Mouse (Mus musculus): ENCODE data around the gene Uggt1. TPM values are rescaled to one million over a fixed set of nuclear protein-coding genes. Genes with fewer than 3 reads are reported as not detected.
A peak's percentile ranks its signal among the peaks of the same experiment; 100 is the strongest.

Uggt1 gene
- polyA plus RNA-seq, 1 experiment: 11.7 TPM

DNA sequence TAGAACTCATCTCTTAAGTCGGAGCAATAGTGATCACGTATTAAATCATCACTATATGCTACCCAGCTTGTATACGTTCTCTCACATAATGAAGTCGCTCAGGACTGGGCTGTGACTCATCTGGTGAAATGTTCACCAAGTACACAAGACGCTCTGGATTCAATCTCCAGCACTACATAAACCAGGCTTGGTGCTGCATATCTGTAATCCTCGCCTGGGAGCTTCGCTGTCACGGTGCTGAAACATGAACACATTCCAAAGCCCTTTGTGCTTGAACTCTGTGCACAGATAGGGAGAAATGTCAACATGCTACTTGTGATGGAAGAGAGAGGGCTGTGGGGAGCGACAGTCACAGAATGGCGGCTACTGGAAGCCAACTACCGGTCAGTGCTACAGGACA lies 52.6 kb downstream of the Uggt1 start:
- Histone ChIP-seq H3K4me1 (ENCODE audit: control insufficient read depth, insufficient read depth, insufficient read length, low read length) (no peaks in the 10 kb centered on the region), H3K27ac (ENCODE audit: insufficient read depth, low read depth, low read length) (no peak overlapping the region), H3K36me3 (ENCODE audit: control insufficient read depth, insufficient read depth, low read length) (peaks cover 67% of the 10 kb centered on the region), H3K4me3 (ENCODE audit: low read depth, low read length) (no peak overlapping the region), H3K27me3 (ENCODE audit: control insufficient read depth, insufficient read depth, low read length) (no peaks in the 10 kb centered on the region)
- TF ChIP-seq CTCF (IDR thresholded peaks at IDR 0.05; ENCODE audit: extremely low read depth, insufficient read length, insufficient replicate concordance, low read depth, low read length): no peak
- TF ChIP-seq POLR2A (IDR thresholded peaks at IDR 0.05; ENCODE audit: low read depth, low read length): no peak
- WGBS: 89% methylated on average over 11 of the region's 11 CpGs

DNA sequence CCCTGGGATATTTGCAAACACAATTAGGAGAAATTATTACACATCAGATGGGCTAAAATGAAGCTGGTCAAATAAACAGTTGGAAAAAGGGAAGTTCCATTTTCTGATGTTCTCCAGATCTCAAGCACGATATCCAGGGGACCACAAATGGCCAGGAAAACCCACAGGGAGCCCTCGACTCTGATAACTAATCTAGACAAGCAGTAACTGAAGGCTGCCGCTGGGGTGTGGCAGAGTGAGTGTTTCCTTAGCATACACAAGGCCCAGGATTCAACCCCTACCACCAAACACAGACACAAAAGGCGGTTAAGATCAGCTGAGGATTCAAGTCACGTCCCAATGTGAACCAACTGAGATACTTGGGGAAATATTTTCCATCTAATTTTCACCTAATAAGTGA lies 64.5 kb downstream of the Uggt1 start:
- Histone ChIP-seq H3K27ac (ENCODE audit: insufficient read depth, low read depth, low read length) (no peak overlapping the region), H3K36me3 (ENCODE audit: control insufficient read depth, insufficient read depth, low read length) (peaks cover 78% of the 10 kb centered on the region), H3K4me3 (ENCODE audit: low read depth, low read length) (no peak overlapping the region), H3K4me1 (ENCODE audit: control insufficient read depth, insufficient read depth, insufficient read length, low read length) (no peaks in the 10 kb centered on the region), H3K27me3 (ENCODE audit: control insufficient read depth, insufficient read depth, low read length) (no peaks in the 10 kb centered on the region)
- TF ChIP-seq CTCF (IDR thresholded peaks at IDR 0.05; ENCODE audit: extremely low read depth, insufficient read length, insufficient replicate concordance, low read depth, low read length) (no peak), POLR2A (IDR thresholded peaks at IDR 0.05; ENCODE audit: low read depth, low read length) (no peak)
- 68% methylated on average over 5 of the region's 5 CpGs for WGBS

DNA sequence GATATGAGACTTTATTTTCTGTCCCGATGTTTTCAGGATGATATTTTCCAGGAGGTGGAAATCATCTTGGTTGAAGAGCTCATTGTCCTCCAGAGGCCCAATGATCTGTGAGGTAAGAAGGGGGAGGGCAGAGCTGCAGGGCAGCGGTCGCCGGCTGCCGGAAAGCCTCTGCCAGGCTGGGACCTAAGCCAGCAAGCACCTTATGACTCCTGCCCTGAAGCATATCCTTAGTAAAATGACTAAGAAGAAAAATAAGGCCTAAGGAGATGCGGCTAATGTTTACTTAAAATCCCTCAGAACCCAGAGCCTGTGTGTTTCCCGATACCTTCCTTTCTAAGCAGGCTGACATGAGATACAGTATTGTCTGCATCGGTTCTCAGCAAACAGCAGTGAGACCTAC lies 71.1 kb downstream of the Uggt1 start:
- Histone ChIP-seq H3K27ac (ENCODE audit: insufficient read depth, low read depth, low read length) (no peak overlapping the region), H3K4me3 (ENCODE audit: low read depth, low read length) (no peak overlapping the region), H3K4me1 (ENCODE audit: control insufficient read depth, insufficient read depth, insufficient read length, low read length) (no peaks in the 10 kb centered on the region), H3K27me3 (ENCODE audit: control insufficient read depth, insufficient read depth, low read length) (no peaks in the 10 kb centered on the region), H3K36me3 (ENCODE audit: control insufficient read depth, insufficient read depth, low read length) (peaks cover 79% of the 10 kb centered on the region)
- 80% methylated on average over 8 of the region's 8 CpGs for WGBS
- TF ChIP-seq CTCF (IDR thresholded peaks at IDR 0.05; ENCODE audit: extremely low read depth, insufficient read length, insufficient replicate concordance, low read depth, low read length) (no peak), POLR2A (IDR thresholded peaks at IDR 0.05; ENCODE audit: low read depth, low read length) (no peak)

DNA sequence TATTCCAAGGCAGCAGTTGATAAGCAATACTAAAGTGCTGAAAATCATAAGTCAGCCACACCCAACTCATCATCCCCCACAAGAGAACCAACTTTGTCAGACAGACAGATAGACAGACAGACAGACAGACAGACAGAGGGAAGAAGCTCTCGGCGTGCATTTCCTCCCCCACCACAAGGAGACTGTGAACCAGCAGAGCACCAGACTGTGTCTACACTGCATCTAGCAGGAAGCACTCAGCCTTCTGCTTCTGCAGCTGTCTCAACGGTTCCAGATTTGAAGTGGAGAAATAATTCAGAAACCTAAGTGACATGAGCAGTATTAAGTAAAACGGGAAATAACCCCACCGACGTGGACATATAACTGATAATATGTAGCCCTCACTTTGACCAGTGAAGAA lies 71.6 kb downstream of the Uggt1 start:
- H3K36me3 ChIP-seq (ENCODE audit: control insufficient read depth, insufficient read depth, low read length): peaks cover 78% of the 10 kb centered on the region
- no peaks in the 10 kb centered on the region for H3K4me1 ChIP-seq (ENCODE audit: control insufficient read depth, insufficient read depth, insufficient read length, low read length)
- no peaks in the 10 kb centered on the region for H3K27me3 ChIP-seq (ENCODE audit: control insufficient read depth, insufficient read depth, low read length)
- TF ChIP-seq POLR2A (IDR thresholded peaks at IDR 0.05; ENCODE audit: low read depth, low read length): no peak
- no peak for TF ChIP-seq CTCF (IDR thresholded peaks at IDR 0.05; ENCODE audit: extremely low read depth, insufficient read length, insufficient replicate concordance, low read depth, low read length)
- 91% methylated on average over 6 of the region's 6 CpGs for WGBS
- H3K27ac ChIP-seq (ENCODE audit: insufficient read depth, low read depth, low read length): no peak overlapping the region
- no peak overlapping the region for H3K4me3 ChIP-seq (ENCODE audit: low read depth, low read length)

DNA sequence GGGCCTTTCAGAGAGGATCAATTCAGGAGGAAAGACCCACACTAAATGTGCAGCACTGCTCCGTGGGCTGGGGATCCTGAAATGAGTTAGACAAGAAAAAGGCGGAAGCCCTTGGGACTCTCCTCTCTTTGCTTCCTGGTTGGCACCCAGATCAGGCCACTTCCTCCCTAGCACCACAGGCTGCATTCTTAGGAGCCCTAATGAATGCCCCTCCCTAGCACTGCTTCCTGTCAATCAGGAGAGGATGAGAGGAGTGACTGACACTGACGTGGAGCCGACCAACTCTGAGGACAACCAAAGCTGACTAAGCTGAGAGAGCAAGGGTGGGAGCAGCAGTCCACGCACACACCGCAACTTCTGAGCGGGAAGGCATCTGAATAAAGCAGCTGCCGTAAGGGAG lies 81.8 kb downstream of the Uggt1 start:
- 75% methylated on average over 8 of the region's 8 CpGs for WGBS
- no peak overlapping the region for H3K27ac ChIP-seq (ENCODE audit: insufficient read depth, low read depth, low read length)
- peaks cover 70% of the 10 kb centered on the region for H3K36me3 ChIP-seq (ENCODE audit: control insufficient read depth, insufficient read depth, low read length)
- H3K27me3 ChIP-seq (ENCODE audit: control insufficient read depth, insufficient read depth, low read length): no peaks in the 10 kb centered on the region
- H3K4me1 ChIP-seq (ENCODE audit: control insufficient read depth, insufficient read depth, insufficient read length, low read length): no peaks in the 10 kb centered on the region
- no peak overlapping the region for H3K4me3 ChIP-seq (ENCODE audit: low read depth, low read length)
- TF ChIP-seq POLR2A (IDR thresholded peaks at IDR 0.05; ENCODE audit: low read depth, low read length): no peak
- no peak for TF ChIP-seq CTCF (IDR thresholded peaks at IDR 0.05; ENCODE audit: extremely low read depth, insufficient read length, insufficient replicate concordance, low read depth, low read length)

DNA sequence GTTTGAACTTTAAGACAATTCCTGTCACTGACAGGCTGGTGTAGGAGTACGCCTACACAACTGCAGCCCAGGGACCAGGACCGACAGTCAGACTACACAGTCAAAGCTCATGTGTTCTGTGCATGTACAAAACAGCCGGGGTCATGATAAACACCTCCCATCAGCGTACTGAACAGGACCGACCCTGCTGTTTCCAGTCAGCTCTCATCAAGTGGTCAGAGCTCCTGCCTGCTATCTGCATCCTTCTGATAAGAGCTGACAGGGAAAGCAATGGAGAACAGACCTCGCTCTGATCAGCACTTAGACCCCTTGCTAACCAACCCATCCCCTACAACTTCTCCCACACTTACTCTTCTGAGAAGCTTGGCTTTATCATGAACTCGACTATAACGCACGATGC lies 83.3 kb downstream of the Uggt1 start:
- no peaks in the 10 kb centered on the region for H3K27me3 ChIP-seq (ENCODE audit: control insufficient read depth, insufficient read depth, low read length)
- TF ChIP-seq POLR2A (IDR thresholded peaks at IDR 0.05; ENCODE audit: low read depth, low read length): no peak
- no peak for TF ChIP-seq CTCF (IDR thresholded peaks at IDR 0.05; ENCODE audit: extremely low read depth, insufficient read length, insufficient replicate concordance, low read depth, low read length)
- no peak overlapping the region for H3K4me3 ChIP-seq (ENCODE audit: low read depth, low read length)
- 91% methylated on average over 9 of the region's 9 CpGs for WGBS
- no peaks in the 10 kb centered on the region for H3K4me1 ChIP-seq (ENCODE audit: control insufficient read depth, insufficient read depth, insufficient read length, low read length)
- H3K27ac ChIP-seq (ENCODE audit: insufficient read depth, low read depth, low read length): no peak overlapping the region
- peaks cover 71% of the 10 kb centered on the region for H3K36me3 ChIP-seq (ENCODE audit: control insufficient read depth, insufficient read depth, low read length)

DNA sequence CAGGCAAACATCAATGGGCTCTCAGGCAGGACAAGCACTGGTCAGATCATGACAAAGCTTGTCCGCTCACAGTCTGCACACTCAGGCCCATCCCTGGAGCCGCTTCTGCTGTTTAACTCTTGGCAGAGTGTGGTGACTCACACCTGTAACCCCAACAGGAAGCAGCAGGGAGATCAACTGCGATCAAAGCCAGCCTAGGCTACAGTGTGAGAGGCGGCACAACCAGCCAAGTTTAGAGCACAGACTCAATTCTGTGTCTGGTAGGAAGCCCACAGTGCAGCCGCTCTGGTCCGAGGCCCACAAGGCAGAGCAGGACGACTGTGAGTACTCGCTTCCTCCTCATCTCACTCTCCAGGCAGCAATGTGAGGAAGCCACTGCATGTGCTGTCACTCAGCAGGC lies 84.3 kb downstream of the Uggt1 start:
- Histone ChIP-seq H3K36me3 (ENCODE audit: control insufficient read depth, insufficient read depth, low read length) (peaks cover 71% of the 10 kb centered on the region), H3K27ac (ENCODE audit: insufficient read depth, low read depth, low read length) (no peak overlapping the region), H3K27me3 (ENCODE audit: control insufficient read depth, insufficient read depth, low read length) (no peaks in the 10 kb centered on the region), H3K4me3 (ENCODE audit: low read depth, low read length) (no peak overlapping the region), H3K4me1 (ENCODE audit: control insufficient read depth, insufficient read depth, insufficient read length, low read length) (no peaks in the 10 kb centered on the region)
- TF ChIP-seq POLR2A (IDR thresholded peaks at IDR 0.05; ENCODE audit: low read depth, low read length) (no peak), CTCF (IDR thresholded peaks at IDR 0.05; ENCODE audit: extremely low read depth, insufficient read length, insufficient replicate concordance, low read depth, low read length) (no peak)
- WGBS: 75% methylated on average over 8 of the region's 8 CpGs

DNA sequence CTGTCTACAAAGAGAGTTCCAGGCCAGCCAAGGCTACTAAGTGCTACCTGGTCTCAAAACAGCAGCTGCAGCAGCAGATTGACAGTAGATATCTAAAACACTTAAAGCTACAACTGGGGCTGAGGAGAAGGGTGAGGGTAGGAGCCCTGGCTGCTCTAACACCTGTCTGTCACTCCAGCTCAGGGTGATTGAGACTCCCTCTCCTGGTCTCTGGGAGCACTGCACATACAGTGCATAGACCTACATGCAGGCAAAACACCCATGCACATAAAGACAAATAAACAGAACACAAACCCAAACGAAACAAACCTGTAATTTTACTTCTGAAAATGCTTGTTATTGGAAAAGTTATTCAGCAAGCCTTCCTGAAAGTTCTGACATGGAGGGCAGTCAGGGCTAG lies 95.1 kb downstream of the Uggt1 start:
- Histone ChIP-seq H3K4me1 (ENCODE audit: control insufficient read depth, insufficient read depth, insufficient read length, low read length) (no peaks in the 10 kb centered on the region), H3K27me3 (ENCODE audit: control insufficient read depth, insufficient read depth, low read length) (no peaks in the 10 kb centered on the region), H3K27ac (ENCODE audit: insufficient read depth, low read depth, low read length) (no peak overlapping the region), H3K36me3 (ENCODE audit: control insufficient read depth, insufficient read depth, low read length) (peaks cover 56% of the 10 kb centered on the region), H3K4me3 (ENCODE audit: low read depth, low read length) (no peak overlapping the region)
- TF ChIP-seq CTCF (IDR thresholded peaks at IDR 0.05; ENCODE audit: extremely low read depth, insufficient read length, insufficient replicate concordance, low read depth, low read length) (peak; percentile 53; the same call in 1 of the 2 replicates), POLR2A (IDR thresholded peaks at IDR 0.05; ENCODE audit: low read depth, low read length) (no peak)
- 62% methylated on average over 1 of the region's 1 CpGs for WGBS

Measured in small intestine, adult 2 months (tissue).